Mouse (Mus musculus) left cerebral cortex, postnatal 14 days (tissue): ENCODE data around the gene Snrpn. TPM values are rescaled to one million over a fixed set of nuclear protein-coding genes. Genes with fewer than 3 reads are reported as not detected.
"Not testable (repeated sequence)": the region's sequence is repeated elsewhere in the genome, so short reads cannot be mapped to it uniquely, and the experiment has no call there.

ENCODE experiments used
- DNase-seq, 2 experiments: peaks; one replicate each; pipeline ENCODE4 v3.0.0; 2021 to 2022; ENCODE audit warnings: low spot score in 2 of 2, mixed read lengths in 1 of 2
- intact Hi-C: fragments of 180-260 bp; cut with DNase I; formaldehyde crosslinking; loops from one replicate; pipeline ENCODE4 v1.15.1; 2025
- long read RNA-seq, 2 experiments: library from polyadenylated mRNA; stranded (forward); transcript quantifications; one replicate each; pipeline ENCODE4 v2.0.0; 2021
- total RNA-seq, 2 experiments: library from RNA; stranded (reverse); gene quantifications; 2 replicates each; pipeline ENCODE4 v1.2.3; 2021

Snrpn gene
- total RNA-seq: 100 to 1,000 TPM; 935 to 955 TPM
- long read RNA-seq, experiment 1, transcript Snrpn-201 (10 exons, 1,932 nt): major isoform, 1,933 of 2,189 reads
- long read RNA-seq, experiment 1, partial matches to known transcripts: 38 of 2,189 reads
- long read RNA-seq, experiment 1, other reads (novel, unspliced or antisense): 218 of 2,189 reads
- long read RNA-seq, experiment 2, transcript Snrpn-201 (10 exons, 1,932 nt): major isoform, 1,477 of 1,713 reads
- long read RNA-seq, experiment 2, partial matches to known transcripts: 40 of 1,713 reads
- long read RNA-seq, experiment 2, other reads (novel, unspliced or antisense): 196 of 1,713 reads

DNA sequence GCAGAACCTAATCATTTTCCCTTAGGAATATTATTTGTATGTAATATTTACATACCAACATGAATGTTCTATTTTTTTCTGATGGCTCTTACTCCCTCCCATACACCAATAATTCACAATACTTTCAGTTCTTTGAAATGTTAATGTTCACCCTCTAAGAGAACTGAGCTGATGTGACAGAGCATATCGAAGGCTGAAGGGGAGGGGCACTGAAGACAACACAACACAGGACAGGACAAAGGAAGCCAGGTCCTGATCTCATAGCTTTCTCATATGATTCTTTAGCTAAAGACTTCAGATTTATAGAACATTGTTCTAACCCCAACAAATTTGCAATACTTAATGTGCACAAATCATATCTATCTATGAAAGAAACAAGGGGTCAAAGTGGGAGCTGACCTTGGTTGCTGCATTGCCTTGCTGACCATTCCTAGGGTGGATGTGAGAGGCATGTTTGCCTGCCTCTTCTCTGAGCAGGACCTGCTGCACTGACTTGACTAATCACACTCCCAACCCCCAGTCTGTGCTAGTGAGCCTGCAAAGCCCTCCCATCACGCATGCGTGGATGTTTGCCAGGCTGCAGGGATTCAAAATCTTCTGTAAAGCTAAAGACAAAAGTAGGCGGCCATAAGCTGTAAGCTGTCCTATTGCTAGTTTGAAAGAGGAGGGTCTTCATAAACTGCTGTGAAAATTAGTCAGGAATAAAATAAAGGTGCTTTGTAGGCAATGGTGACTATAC lies at the start of gene Snrpn:
TSS of gene Snrpn (minus strand) at position 478 of the 739 bp plus-strand sequence.
- peak; percentile 8 to 14 for DNase-seq
- intact Hi-C loops: no loop called here

DNA sequence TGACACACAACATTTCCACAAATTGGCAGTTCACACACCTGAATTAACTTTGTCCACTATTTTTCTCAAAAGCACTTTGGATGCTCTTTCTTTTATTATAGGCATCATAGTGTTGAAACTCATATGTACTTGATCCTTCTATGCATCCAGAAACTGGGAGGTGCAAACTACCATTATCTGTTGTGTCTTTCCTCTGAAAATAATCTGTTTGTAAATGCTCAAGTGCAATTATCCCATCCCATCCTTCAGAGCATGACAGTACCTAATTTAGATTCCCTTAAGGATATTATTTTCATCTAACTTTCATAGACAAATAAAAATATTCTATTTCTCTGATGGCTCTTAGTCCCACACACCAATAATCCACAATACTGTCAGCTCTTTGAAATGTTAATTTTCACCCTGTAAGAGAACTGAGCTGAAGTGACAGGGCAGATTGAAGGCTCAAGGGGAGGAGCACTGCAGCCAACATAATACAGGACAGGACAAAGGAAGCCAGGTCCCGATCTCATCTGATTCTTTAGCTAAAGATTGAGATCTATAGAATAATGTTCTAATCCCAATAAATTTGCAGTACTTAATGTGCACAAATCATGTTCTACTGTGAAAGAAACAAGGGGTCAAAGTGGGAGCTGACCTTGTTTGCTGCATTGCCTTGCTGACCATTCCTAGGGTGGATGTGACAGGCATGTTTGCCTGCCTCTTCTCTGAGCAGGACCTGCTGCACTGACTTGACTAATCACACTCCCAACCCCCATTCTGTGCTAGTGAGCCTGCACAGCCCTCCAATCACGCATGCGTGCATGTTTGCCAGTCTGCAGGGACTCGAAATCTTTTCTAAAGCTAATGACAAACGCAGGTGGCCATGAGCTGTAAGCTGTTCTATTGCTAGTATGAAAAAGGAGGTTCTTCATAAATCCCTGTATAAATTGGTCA lies 30.5 kb upstream of the Snrpn start:
- DNase-seq: peak; percentile 51 to 55
- intact Hi-C loops: no loop called here

DNA sequence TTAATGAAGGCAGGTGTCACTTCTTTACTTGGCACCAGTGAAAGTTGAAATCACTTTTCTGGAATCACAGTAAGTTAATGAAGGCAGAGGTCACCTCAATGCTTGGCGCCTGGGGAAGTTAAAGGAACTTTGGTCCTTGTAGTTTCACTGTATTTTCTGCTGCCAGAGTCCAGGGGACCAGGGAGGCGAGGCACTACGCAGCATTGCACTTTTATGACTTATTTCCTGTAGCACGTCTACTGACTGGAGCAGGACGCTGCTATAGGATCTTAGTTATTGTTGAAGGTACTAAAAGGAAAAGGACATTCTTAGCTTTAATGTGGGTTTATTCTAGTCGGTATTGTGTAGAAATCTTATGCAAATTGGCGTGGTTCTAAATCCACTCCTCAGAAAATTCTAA lies 14.7 kb downstream of the Snrpn start:
- intact Hi-C loops: no loop called here
- no peak for DNase-seq

DNA sequence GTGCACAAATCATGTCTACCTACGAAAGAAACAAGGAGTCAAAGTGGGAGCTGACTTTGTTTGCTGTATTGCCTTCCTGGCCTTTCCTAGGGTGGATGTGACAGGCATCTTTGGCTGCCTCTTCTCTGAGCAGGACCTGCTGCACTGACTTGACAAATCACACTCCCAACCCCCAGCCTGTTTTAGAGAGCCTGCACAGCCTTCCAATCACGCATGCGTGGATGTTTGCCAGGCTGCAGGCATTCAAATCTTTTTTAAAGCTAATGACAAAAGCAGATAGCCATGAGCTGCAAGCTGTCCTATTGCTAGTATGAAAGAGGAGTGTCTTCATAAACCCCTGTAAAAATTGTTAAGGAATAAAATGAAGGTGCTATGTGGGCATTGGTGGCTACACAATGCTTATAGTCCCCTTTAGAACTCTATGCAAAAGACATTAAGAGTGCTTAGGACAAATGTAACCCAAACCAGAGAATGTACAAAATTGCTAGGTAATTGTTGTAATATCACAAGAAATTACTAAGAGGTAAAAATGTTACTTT lies 16.9 kb downstream of the Snrpn start:
- DNase-seq: peak; percentile 3
- intact Hi-C loops: not testable (repeated sequence)

DNA sequence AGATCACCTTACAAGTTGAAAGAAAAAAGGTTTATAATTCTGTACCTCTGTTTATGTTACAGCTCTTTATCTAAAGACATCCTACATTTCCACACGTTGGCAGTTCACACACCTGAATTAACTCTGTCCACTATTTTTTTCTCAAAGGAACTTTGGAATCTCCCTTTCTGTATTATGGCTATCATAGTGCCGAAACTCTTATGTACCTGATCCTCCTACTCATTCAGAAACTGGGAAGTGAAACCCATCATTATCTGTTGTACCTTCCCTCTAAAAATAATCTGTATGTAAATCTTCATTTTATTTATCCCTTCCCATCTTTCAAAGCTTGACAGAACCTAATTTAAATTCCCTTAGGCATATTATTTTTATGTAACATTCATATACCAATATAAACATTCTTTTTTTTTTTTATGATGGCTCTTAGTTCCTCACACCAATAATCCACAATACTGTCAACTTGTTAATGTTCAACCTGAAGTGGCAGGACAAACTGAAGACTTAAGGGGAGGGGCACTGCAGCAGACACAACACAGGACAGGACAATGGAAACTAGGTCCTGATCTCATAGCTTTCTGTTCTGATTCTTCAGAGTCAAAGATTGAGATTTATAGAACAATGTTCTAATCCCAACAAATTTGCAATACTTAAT lies 17.5 kb downstream of the Snrpn start:
- intact Hi-C loops: no loop called here
- DNase-seq: no peak

DNA sequence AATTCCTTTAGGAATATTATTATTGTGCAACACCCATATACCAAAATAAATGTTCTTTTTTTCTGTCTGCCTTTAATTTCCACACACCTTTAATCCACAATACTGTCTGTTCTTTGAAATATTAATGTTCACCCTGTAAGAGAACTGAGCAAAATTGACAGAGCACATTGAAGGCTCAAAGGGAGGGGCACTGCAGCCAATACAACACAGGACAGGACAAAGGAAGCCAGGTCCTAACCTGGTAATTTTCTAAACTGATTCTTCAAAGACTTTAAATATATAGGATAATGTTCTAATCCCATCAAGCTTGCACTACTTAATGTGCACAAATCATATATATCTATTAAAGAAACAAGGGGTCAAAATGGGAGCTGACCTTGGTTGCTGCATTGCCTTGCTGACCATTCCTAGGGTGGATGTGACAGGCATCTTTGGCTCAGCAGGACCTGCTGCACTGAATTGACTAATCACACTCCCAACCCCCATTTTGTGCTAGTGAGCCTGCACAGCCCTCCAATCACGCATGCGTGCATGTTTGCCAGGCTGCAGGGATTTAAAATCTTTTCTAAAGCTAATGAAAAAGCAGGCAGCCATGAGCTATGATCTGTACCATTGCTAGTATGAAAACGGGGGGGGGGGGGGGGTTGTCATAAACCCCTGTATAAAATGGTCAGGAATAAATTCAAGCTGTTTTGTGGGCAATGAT lies 42.7 kb downstream of the Snrpn start:
- intact Hi-C loops: no loop called here
- peak; percentile 6 to 28 for DNase-seq

DNA sequence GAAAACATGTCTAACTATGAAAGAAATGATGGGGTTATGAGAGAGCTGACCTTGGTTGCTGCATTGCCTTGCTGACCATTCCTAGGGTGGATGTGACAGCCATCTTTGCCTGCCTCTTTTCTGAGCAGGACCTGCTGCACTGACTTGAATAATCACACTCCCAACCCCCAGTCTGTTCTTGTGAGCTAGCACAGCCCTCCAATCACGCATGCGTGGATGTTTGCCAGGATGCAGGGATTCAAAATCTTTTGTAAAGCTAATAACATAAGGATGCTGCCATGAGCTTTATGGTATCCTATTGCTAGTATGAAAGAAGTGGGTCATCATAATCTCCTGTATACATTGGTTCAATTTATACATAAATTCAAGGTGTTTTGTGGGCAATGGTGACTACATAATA lies 63.7 kb downstream of the Snrpn start:
- intact Hi-C loops: no loop called here

DNA sequence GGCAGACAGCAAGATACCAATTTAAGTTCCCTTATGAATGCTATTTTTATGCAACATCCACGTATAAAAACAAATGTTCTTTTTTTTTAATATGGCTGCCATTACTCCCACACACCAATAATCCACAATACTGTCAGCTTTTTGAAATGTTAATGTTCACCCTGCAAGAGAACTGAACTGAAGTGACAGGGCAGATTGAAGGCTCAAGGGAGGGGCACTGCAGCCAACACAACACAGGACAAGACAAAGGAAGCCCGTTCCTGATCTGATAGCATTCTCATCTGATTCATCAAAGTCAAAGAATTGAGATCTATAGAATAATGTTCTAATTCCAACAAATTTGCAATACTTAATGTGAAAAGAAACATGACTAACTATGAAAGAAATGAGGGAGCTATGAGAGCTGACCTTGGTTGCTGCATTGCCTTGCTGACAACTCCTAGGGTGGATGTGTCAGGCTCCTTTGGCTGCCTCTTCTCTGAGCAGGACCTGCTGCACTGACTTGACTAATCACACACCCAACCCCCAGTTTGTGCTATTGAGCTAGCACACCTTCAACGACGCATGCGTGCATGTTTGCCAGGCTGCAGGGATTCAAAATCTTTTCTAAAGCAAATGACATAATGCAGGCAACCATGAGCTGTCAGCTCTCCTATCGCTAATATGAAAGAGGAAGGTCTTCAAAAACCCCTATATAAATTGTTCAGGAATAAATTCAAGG lies 92.4 kb downstream of the Snrpn start:
- intact Hi-C loops: loop anchor here (10.0 kb wide), 1 partner anchor 57 kb away; no protein-coding TSS in a partner anchor
- DNase-seq: peak; percentile 60 to 73

More for the DNA sequence above, 63.7 kb downstream of the Snrpn start:
- no peak for DNase-seq

DNA sequence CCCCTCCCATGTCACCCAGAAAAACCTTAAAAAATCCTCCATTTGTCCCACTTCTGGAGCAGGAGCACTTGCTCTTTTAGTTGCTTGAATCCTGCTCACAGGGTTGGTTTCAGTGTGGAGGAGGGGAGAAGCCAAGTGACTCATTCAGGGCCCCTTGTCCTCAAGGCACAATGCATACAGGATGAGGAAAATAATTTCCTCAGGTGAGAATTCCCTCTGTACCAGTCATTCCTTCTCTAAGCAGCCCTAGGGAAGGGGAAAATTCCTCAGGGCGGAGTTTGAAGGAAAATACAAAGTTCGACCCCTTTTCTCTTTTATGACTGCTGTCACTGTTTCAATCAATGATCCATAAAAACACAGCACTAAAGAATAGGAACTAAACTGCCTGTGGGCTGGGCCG lies 126.8 kb downstream of the Snrpn start:
- intact Hi-C loops: no loop called here
- DNase-seq: no peak

DNA sequence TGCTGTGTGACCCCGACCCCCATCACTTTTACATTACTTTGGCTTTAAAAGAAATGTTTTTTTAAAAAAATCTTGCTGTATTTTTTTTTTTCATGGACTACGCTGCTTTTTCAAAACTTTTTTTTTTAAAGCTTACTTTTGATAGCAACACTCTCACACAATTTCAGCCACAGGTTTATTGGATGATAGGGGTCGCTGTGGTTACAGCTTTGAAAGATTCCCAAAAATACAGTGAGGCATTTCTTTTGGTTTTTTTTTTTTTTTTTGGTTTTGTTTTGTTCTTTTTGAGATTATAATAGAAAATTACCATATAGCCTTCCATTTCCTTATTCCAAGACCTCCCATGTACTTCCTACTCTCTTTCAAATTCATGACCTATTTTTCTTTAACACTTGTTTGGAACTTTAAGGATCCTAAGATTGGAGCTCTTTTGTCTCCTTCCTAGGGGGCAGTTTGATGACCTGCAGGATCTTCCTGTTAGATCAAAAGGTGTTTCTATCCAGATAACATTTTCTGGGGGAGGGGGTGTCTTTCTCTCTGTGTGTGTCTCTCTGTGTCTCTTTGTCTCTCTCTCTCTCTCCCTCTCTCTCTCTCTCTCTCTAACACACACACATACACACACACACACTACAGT lies 132.2 kb downstream of the Snrpn start:
- intact Hi-C loops: no loop called here
- DNase-seq: peak in 1 of 2 experiments; percentile 20

DNA sequence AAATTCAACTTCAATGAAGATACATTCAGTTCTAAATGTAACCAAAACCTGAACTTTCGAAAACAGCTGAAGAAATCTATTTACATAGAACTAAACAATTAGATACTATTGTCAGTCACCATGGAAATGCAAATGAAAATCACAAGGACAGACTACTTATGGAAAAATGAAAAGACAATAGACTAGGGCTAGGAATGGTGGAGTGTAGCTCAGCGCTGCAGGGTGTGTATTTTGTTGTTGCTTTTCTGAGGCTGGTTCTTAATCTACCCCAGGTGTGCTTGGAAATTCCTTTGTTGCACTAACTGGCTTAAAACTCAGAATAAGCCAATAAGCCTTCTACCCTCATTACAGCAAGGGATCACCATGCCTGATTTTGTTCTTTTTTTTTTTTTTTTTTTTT lies 133.8 kb downstream of the Snrpn start:
- DNase-seq: no peak

DNA sequence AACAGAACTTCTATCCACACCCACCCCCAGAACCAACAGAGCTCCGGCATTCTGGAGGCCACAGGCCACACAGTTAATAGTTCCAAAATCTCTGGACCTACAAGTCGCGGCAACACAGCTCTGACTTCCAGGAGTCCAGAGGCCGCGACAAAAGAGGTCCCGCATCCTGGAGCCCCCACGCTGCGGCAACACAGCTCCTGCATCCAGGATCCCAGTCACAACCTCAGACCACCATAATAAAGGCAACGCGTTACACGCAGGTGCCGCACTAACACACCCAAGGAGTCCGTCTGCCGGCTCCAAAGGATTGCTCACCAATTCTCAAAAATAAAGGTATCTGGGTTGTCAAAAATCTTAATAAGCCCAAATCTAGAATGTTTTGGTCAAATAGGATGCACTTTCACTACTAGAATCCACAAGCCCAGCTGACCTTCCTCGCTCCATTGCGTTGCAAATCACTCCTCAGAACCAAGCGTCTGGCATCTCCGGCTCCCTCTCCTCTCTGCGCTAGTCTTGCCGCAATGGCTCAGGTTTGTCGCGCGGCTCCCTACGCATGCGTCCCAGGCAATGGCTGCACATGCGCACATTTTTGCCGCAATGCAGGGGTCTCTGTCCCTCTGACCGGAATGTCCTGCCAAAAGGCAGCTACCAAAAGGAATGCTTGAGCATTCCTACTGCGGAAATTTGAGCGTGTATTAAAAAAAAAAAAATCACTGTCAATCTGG lies 135.3 kb downstream of the Snrpn start, which contains the start of the genes Snurf and Gm38393:
TSS of gene Snurf (minus strand) at position 444 of the 725 bp plus-strand sequence.
TSS of gene Gm38393 (minus strand) at position 459 of the 725 bp plus-strand sequence.
- peak; percentile 81 to 87 for DNase-seq
- intact Hi-C loops: no loop called here

More for the DNA sequence above, 133.8 kb downstream of the Snrpn start:
- intact Hi-C loops: no loop called here

DNA sequence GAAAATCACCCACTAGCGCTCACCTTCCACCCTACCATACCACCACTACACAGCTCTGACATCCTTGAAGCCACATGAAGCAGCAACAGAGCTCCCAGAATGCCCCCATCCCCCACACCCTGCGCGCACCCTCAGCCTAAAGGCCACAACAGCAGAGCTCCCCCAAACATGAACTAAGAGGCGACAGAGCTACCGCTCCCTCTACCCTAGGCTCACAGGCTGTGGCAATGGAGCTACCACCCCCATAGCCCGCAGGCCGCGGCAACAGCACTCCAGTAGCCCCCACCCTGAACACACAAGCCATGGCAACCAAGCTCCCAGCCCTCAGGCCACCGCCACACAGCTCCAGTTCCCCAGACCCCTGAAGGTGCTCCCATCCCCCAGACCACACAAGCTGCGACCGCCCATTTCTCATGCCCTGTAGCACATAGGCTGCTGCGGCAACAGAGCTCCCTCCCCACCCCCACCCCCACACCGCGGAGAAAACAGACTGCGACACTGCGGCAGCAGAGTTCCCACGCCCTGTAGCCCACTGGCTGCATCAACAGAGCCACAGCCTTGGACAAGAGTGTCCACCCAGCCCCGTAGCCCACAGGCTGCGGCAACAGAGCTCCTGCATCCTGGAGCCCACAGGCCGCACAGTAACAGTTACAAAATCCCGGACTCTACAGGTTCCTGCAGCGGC lies 136.0 kb downstream of the Snrpn start:
- intact Hi-C loops: no loop called here
- peak; percentile 32 to 62 for DNase-seq

DNA sequence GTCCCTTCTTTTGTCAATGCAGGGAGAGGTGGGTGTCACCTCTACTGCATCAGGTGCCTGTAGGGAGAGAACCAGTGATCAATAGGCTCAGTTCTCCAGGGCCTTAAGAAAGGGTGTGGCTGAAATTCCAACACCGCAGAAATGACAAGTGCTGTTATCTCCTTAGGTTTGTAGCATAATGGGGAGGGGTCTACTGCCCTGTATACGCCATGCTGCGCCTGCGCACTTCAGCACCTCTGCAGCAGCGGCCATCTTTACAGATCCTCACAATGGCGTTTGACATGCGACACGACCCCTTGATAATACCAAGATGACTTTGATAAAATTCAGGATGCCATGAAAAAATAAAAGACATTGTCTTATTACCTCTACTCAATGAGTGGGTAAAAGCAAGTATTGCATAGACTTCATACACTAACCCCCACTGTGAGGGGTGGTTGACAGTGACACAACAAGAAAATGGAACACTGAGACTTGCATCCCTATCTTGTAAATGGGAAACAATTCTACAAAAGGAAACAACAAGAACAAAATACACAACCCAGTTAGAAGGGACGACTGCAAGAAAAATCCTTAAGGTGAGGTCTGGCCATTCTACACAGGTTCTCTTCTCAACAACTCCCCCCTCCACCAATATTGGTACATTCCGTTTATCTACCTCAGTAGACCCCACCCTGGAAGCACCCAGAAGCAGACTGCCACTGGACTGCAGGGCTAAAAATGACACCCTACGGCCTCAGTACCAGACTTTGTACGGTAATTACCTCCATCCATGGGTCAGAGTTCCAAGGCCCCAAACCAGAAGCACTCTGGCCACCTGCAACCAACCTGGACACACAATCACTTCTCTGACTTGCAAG lies 136.8 kb downstream of the Snrpn start:
- intact Hi-C loops: no loop called here

DNA sequence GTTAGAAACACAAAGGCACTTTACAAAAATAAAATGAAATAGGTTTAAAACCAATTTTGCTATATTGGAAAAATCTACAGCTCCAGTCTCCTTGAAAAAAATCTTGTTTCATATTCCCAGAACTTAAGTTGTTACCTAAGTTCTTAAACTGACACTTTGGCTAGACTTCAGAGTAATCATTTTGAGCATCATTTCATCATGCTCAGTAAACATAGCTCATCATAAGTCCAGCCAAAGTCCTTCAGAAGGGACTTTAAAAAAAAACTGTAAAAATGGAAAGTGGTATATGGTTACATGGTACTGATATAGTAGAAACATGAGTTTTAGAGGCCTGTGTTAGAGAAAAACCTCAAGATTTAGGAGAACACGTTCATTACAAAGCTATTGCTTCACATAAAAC lies 161.4 kb downstream of the Snrpn start:
- no peak for DNase-seq
- intact Hi-C loops: no loop called here

More for the DNA sequence above, 136.8 kb downstream of the Snrpn start:
- DNase-seq: peak; percentile 62 to 65
